Mouse (Mus musculus) stomach, embryonic 15.5 days (tissue): ENCODE measurements around the gene Spcs3. TPM values are rescaled to one million over a fixed set of nuclear protein-coding genes. Genes with fewer than 3 reads are reported as not detected.

Experiments used
- ATAC-seq: fragments of 200-750 bp; cut with Nextera tagmentation; 2 replicates; pipeline ENCODE4 v1.8.0; 2017; ENCODE audit warnings: low read depth, moderate number of reproducible peaks, moderate TSS enrichment; ENCODE audit not compliant: insufficient read depth, low FRiP score
- H3K27ac ChIP-seq: fragments of 300-500 bp; sonication (generic); 2 replicates; pipeline ENCODE4 v1.5.1; 2015; ENCODE audit warnings: mild to moderate bottlenecking, inconsistent platforms
- H3K27me3 ChIP-seq: fragments of 300-500 bp; sonication (generic); replicated peaks from 2 replicates; pipeline ENCODE4 v1.6.1; 2015; ENCODE audit warnings: inconsistent platforms
- H3K36me3 ChIP-seq: fragments of 300-500 bp; sonication (generic); 2 replicates; pipeline ENCODE4 v1.6.1; 2015; ENCODE audit warnings: inconsistent platforms
- H3K4me1 ChIP-seq: fragments of 300-500 bp; sonication (generic); 2 replicates; pipeline ENCODE4 v1.6.1; 2015; ENCODE audit warnings: inconsistent platforms
- H3K4me2 ChIP-seq: fragments of 300-500 bp; sonication (generic); 2 replicates; pipeline ENCODE4 v1.6.1; 2015; ENCODE audit warnings: mild to moderate bottlenecking, inconsistent platforms
- H3K4me3 ChIP-seq: fragments of 300-500 bp; sonication (generic); replicated peaks from 2 replicates; pipeline ENCODE4 v1.5.1; 2015; ENCODE audit warnings: inconsistent platforms
- H3K9ac ChIP-seq: fragments of 300-500 bp; sonication (generic); 2 replicates; pipeline ENCODE4 v1.6.1; 2015; ENCODE audit warnings: inconsistent platforms
- H3K9me3 ChIP-seq: fragments of 300-500 bp; sonication (generic); 2 replicates; pipeline ENCODE4 v1.6.1; 2016; ENCODE audit warnings: inconsistent platforms
- WGBS: fragments of 180-500 bp; shearing (Covaris S2); methylation state at CpG from one replicate; pipeline ENCODE4 v1.1.7; 2015; 5-methylcytosine and 5-hydroxymethylcytosine counted together
- polyA plus RNA-seq: library from polyadenylated mRNA; unstranded; fragments of >200 nt; fragmentation: Nextera tagmentation; extraction: Ambion mirVana; gene quantifications from 2 replicates; pipeline ENCODE4 v1.2.1, GENCODE M21; 2015

Spcs3 gene
- polyA plus RNA-seq, 1 experiment from 2014 or later, result 101 TPM

DNA sequence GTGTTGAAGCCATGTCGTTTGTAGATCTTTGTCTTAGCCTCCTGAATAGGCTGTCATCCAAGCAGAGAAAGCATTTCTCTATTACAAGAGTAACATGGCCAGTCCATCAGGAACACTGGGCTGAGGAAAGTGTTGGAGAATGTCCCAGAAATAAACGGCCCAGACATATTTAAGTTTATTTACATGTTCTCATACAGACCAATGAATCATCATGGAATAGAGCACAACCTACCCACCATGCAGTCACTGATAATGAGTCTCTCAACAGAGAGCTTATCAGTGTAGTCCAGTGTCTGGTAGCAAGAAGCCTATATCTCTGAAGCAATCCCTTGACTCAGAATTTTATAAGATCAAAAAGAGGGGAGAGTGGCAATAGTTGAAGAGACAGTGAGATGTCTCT lies 24.7 kb downstream of the Spcs3 start:
- Histone ChIP-seq H3K4me3 (no peak overlapping the region), H3K36me3 (no peaks in the 10 kb centered on the region), H3K27ac (no peak overlapping the region), H3K27me3 (no peaks in the 10 kb centered on the region), H3K9ac (no peak overlapping the region), H3K4me2 (no peak overlapping the region), H3K9me3 (no peaks in the 10 kb centered on the region), H3K4me1 (no peaks in the 10 kb centered on the region)
- ATAC-seq, result no peak
- 28% methylated on average over 2 of the region's 2 CpGs for WGBS

DNA sequence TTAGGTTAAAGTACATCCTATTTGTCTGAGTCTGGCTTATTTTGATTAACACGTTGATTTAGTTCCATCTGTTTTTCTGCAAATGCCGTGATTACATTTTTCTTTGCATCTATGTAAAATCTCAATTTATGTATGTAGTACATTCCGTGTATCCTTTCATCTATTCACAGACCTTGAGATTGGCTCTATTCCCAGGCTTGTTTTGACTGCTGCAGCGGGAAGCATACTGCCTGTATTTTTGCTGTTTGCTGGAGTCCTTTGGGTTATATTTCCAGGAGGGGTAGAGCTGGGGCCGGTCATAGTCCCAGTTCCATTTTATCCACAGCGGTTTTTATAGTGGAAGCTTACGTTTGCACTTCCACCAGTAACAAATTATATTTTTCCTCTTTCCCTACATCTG lies 26.7 kb downstream of the Spcs3 start:
- no peak overlapping the region for H3K4me2 ChIP-seq
- H3K4me3 ChIP-seq, result no peak overlapping the region
- no peaks in the 10 kb centered on the region for H3K4me1 ChIP-seq
- no peaks in the 10 kb centered on the region for H3K9me3 ChIP-seq
- no peak overlapping the region for H3K9ac ChIP-seq
- no peaks in the 10 kb centered on the region for H3K27me3 ChIP-seq
- 56% methylated on average over 7 of the region's 7 CpGs for WGBS
- ATAC-seq, result no peak
- no peaks in the 10 kb centered on the region for H3K36me3 ChIP-seq
- no peak overlapping the region for H3K27ac ChIP-seq

DNA sequence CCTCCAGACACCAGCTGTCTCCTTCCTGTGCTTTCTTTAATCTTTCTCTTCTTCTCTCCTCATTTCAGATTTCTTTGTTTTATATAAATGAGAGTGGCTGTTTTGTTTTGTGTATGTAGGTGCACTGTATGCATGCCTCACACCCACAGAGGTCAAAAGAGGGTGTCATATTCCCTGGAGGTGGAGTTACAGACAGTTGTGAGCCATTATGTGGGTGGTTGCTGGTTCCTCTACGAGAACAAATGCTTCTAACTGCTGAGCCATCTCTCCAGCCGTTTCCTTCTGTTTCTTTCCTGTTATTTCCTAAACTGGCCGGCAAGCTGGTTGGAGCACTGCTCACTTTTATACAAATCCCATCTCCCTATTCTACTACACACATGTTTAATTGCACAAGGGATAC lies 35.9 kb downstream of the Spcs3 start:
- H3K27ac ChIP-seq, result no peak overlapping the region
- no peaks in the 10 kb centered on the region for H3K9me3 ChIP-seq
- H3K4me3 ChIP-seq, result no peak overlapping the region
- no peak overlapping the region for H3K4me2 ChIP-seq
- H3K27me3 ChIP-seq, result no peaks in the 10 kb centered on the region
- no peaks in the 10 kb centered on the region for H3K36me3 ChIP-seq
- ATAC-seq, result no peak
- H3K4me1 ChIP-seq, result no peaks in the 10 kb centered on the region
- no peak overlapping the region for H3K9ac ChIP-seq
- WGBS, result 38% methylated on average over 3 of the region's 3 CpGs

DNA sequence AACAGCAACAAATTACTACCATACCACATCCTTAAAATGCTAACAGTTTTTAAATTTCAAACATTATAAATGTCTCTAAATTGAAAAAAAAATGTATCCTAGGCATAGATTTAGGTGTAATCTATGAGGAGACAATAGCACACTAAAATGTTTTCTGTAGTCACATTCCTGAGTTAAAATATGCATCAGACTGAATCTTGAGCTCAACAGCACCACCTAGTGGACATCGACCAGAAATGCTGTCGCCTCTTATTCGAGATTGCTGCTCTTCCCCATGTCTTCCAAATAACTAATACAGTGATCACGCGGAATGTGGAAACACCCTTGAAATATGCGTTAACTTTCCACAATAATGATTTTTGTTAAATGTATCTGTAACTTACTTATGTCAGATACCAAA lies 36.7 kb downstream of the Spcs3 start:
- Histone ChIP-seq H3K4me2 (no peak overlapping the region), H3K27ac (no peak overlapping the region), H3K9ac (no peak overlapping the region), H3K36me3 (no peaks in the 10 kb centered on the region), H3K27me3 (no peaks in the 10 kb centered on the region), H3K4me3 (no peak overlapping the region), H3K4me1 (no peaks in the 10 kb centered on the region), H3K9me3 (no peaks in the 10 kb centered on the region)
- WGBS, result 12% methylated on average over 6 of the region's 6 CpGs
- no peak for ATAC-seq

DNA sequence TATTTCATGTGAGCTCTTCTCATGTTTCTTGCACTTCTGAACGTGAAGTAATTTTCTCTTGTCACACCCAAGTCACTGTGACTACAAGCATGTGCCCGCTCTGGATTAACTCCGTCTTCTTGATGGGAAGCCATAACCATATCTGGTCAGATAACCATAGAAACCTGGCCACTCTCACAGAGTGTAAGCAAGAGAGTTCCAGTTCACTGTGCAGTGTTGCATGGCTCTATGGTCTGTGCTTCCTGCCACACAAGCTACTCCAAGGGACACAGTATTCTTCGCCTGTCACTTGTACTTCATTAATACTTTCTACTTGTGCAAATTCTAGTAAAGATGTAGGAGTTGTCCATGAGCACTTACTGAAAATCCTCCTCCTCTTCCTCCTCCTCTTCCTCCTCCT lies 37.9 kb downstream of the Spcs3 start:
- WGBS, result 71% methylated on average over 4 of the region's 4 CpGs
- Histone ChIP-seq H3K27ac (no peak overlapping the region), H3K9ac (no peak overlapping the region), H3K27me3 (no peaks in the 10 kb centered on the region), H3K4me2 (no peak overlapping the region), H3K36me3 (no peaks in the 10 kb centered on the region), H3K9me3 (no peaks in the 10 kb centered on the region), H3K4me1 (no peaks in the 10 kb centered on the region), H3K4me3 (no peak overlapping the region)
- no peak for ATAC-seq

DNA sequence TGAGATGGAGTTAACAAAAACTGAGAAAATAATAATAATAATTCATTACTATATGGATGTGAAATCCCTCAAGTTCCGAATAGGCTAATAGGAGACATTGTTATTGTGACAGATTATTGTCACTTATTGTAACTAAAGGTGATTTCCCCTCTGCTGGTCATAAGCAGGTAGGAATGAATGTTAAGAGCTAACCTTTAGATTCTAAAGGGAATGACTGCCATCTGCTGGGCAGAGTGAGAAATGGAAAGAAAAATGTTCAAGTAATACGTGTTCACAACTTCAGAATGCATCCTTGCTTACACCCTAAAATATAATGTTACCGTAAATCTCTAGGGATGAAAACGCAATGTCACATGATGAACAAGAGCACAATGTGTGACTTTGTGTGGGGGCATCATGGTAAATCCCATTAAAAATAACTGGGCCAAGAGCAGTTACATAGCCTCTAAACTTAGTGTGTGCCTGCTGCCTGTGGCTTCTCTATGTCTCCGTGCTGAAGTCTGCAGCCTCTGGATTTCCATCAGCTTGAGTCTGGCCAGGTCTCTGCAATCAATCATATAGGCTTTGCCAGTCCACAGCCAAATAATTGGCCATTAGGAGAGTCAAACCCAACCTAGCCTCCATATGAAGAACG lies 38.6 kb downstream of the Spcs3 start:
- H3K4me1 ChIP-seq, result no peaks in the 10 kb centered on the region
- H3K36me3 ChIP-seq, result no peaks in the 10 kb centered on the region
- H3K4me3 ChIP-seq, result no peak overlapping the region
- no peak overlapping the region for H3K9ac ChIP-seq
- no peaks in the 10 kb centered on the region for H3K27me3 ChIP-seq
- 15% methylated on average over 6 of the region's 6 CpGs for WGBS
- H3K9me3 ChIP-seq, result no peaks in the 10 kb centered on the region
- ATAC-seq, result no peak
- no peak overlapping the region for H3K4me2 ChIP-seq
- H3K27ac ChIP-seq, result no peak overlapping the region

DNA sequence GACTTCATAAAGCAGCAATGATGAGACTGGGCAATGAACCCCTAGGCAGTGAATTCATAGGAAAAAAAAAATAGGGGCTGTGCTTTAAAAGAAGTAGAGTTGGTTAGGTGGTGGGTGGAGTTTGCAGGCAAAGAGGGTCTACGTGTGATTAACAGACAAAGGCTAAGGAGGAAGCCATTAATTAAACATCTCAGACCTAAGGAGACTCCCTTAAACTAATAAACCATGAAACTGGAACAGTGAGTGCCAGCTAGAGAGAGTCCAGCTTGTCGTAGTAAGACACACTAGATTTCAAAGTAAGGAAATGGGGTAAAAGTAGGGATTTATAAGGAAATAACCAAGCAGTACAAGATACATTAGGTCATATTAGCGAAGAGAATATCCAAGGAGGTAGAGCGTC lies 41.4 kb downstream of the Spcs3 start:
- Histone ChIP-seq H3K27ac (no peak overlapping the region), H3K36me3 (no peaks in the 10 kb centered on the region), H3K9me3 (no peaks in the 10 kb centered on the region), H3K4me2 (no peak overlapping the region), H3K9ac (no peak overlapping the region), H3K27me3 (no peaks in the 10 kb centered on the region), H3K4me3 (no peak overlapping the region), H3K4me1 (no peaks in the 10 kb centered on the region)
- no peak for ATAC-seq
- 69% methylated on average over 4 of the region's 4 CpGs for WGBS

DNA sequence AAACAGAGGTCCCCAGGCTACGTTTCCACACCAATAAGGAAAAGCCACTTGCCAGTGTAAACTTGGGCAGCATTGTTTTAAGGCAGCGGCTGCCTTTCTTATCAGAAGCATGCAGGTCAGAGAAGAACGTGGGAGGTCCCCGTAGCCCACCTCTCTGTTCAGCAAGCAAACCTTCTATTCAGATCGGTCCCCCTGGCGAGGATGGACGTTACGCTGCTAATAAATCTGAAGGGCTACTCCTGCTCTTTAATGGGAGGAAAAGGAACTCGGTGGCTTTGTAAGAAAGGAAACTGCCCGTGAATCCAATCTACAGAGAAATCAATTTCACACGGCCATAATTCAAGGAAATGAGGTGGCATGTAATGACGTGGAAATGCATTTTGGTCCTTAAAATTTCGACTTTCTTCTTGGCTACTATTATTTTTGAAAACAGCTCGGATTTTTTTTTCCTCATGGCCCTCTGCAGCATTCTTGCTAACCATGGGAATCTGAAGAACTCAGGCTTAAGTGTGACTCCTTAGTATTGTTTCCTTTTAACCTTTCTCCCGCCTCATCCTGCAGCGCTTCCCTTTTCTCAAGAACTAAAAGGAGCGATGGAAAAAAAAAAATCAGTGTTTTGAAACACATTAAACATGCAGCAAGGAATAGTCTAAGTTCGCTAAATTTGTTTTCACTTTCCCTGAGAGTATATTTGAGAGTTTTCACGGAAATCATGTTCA lies 43.1 kb downstream of the Spcs3 start:
- Histone ChIP-seq H3K9ac (no peak overlapping the region), H3K36me3 (no peaks in the 10 kb centered on the region), H3K27me3 (no peaks in the 10 kb centered on the region), H3K4me2 (peak overlapping the region; percentile 38), H3K4me3 (no peak overlapping the region), H3K4me1 (no peaks in the 10 kb centered on the region), H3K9me3 (no peaks in the 10 kb centered on the region), H3K27ac (no peak overlapping the region)
- ATAC-seq, result no peak
- 38% methylated on average over 19 of the region's 19 CpGs for WGBS

Other genes starting within 250 kb of the Spcs3 start
- 5.9 and 6.2 TPM in 2 replicates for gene Asb5, start 418 bp downstream of the Spcs3 start, polyA plus RNA-seq
- gene Spata4, start 70.8 kb upstream of the Spcs3 start, polyA plus RNA-seq, result not detected in 2 replicates